Comparison of ENCODE assay signal across 8 mouse cellular contexts in genomic region chr7:44928570-44928969, GRCm38 (mm10). TPM values are rescaled to one million over a fixed set of nuclear protein-coding genes. Genes with fewer than 3 reads are reported as not detected.
DNase-seq lines count a peak whose midpoint lies in the region; ATAC-seq lines count a peak whose summit lies in the region.

No protein-coding gene starts in this region.

- peaks cover 5 to 20% of the 10 kb centered on the region in 2 experiments for H3K4me1 ChIP-seq in heart, embryonic 14.5 days (ENCODE audit: control insufficient read depth in 2 of 2, insufficient read depth in 2 of 2, low read length in 2 of 2)
- H3K4me1 ChIP-seq in hindbrain, embryonic 14.5 days (replicated peaks; ENCODE audit: control insufficient read depth, insufficient read depth, low read length) = peaks cover 16% of the 10 kb centered on the region
- H3K4me1 ChIP-seq in midbrain, embryonic 11.5 days (ENCODE audit: control insufficient read depth, insufficient read depth, low read length) = peaks cover 13% of the 10 kb centered on the region

- peak overlapping the region; percentile 56 to 82; a peak in 3 of 4 replicates for H3K27ac ChIP-seq in heart, embryonic 14.5 days (replicated peaks in 1 of 2; ENCODE audit: control insufficient read depth in 1 of 2, insufficient read depth in 1 of 2, low read depth in 2 of 2, low read length in 2 of 2)
- H3K27ac ChIP-seq in hindbrain, embryonic 14.5 days = no peak overlapping the region
- no peak overlapping the region for H3K27ac ChIP-seq in midbrain, embryonic 11.5 days (ENCODE audit: low read depth, low read length)

- WGBS in heart, embryonic 14.5 days = 0% methylated on average over 1 of the region's 1 CpGs
- 0% methylated on average over 1 of the region's 1 CpGs for WGBS in hindbrain, embryonic 14.5 days
- 0% methylated on average over 1 of the region's 1 CpGs for WGBS in midbrain, embryonic 11.5 days

- ATAC-seq in heart, embryonic 14.5 days (ENCODE audit: insufficient number of reproducible peaks, insufficient read depth, low FRiP score, low read depth) = no peak
- ATAC-seq in hindbrain, embryonic 14.5 days (ENCODE audit: low FRiP score) = no peak
- ATAC-seq in midbrain, embryonic 11.5 days (ENCODE audit: low FRiP score) = no peak

- H3K36me3 ChIP-seq in heart, embryonic 14.5 days (ENCODE audit: control insufficient read depth, insufficient read depth, low read length) = peaks cover 24% of the 10 kb centered on the region
- peaks cover 27% of the 10 kb centered on the region for H3K36me3 ChIP-seq in hindbrain, embryonic 14.5 days (replicated peaks; ENCODE audit: control insufficient read depth, insufficient read depth)
- 0 out of 2 replicates have a peak, but pooled peaks cover 3% of the 10 kb centered on the region for H3K36me3 ChIP-seq in midbrain, embryonic 11.5 days (ENCODE audit: control insufficient read depth, insufficient read depth, low read length)

- peak overlapping the region; percentile 74 to 100 for H3K4me3 ChIP-seq in heart, embryonic 14.5 days (ENCODE audit: control insufficient read depth in 1 of 2, insufficient read depth in 1 of 2, low read depth in 1 of 2, low read length in 2 of 2)
- peak overlapping the region; percentile 84 for H3K4me3 ChIP-seq in hindbrain, embryonic 14.5 days (replicated peaks; ENCODE audit: low read length)
- peak overlapping the region; percentile 97 for H3K4me3 ChIP-seq in midbrain, embryonic 11.5 days (ENCODE audit: low read depth, low read length)

- peak overlapping the region; percentile 98 for H3K9ac ChIP-seq in heart, embryonic 14.5 days (ENCODE audit: low read length)
- H3K9ac ChIP-seq in hindbrain, embryonic 14.5 days = peak overlapping the region; percentile 94
- H3K9ac ChIP-seq in midbrain, embryonic 11.5 days (ENCODE audit: low read length) = peak overlapping the region; percentile 93

- H3K9me3 ChIP-seq in heart, embryonic 14.5 days (ENCODE audit: control insufficient read depth, low read length) = no peaks in the 10 kb centered on the region
- no peaks in the 10 kb centered on the region for H3K9me3 ChIP-seq in hindbrain, embryonic 14.5 days (ENCODE audit: control insufficient read depth, low read length)
- H3K9me3 ChIP-seq in midbrain, embryonic 11.5 days (ENCODE audit: control insufficient read depth, low read length) = no peaks in the 10 kb centered on the region

- peak overlapping the region; percentile 72 for H3K4me2 ChIP-seq in heart, embryonic 14.5 days (ENCODE audit: low read length)
- peak overlapping the region; percentile 76 for H3K4me2 ChIP-seq in hindbrain, embryonic 14.5 days (replicated peaks)
- H3K4me2 ChIP-seq in midbrain, embryonic 11.5 days = peak overlapping the region; percentile 60

- DNase-seq in heart, adult 11 months = no peak
- peak; percentile 34 for DNase-seq in MEL-GATA-1-ER (ENCODE audit: extremely low read depth, low read depth)
- no peak for DNase-seq in hindbrain, embryonic 14.5 days (ENCODE audit: low spot score)
- no peak for DNase-seq in midbrain, embryonic 11.5 days (ENCODE audit: low spot score, missing footprints)
- DNase-seq in gastrocnemius, adult 18-20 months (ENCODE audit: low spot score) = no peak
- no peak for DNase-seq in left cerebral cortex, adult 9 months (ENCODE audit: low spot score in 2 of 2)
- DNase-seq in thymus, postnatal 0 days (ENCODE audit: low spot score) = no peak

- H3K27me3 ChIP-seq in heart, embryonic 14.5 days (ENCODE audit: control insufficient read depth, insufficient read depth, low read length) = no peaks in the 10 kb centered on the region
- no peaks in the 10 kb centered on the region for H3K27me3 ChIP-seq in hindbrain, embryonic 14.5 days (ENCODE audit: control insufficient read depth, insufficient read depth, low read length)
- H3K27me3 ChIP-seq in midbrain, embryonic 11.5 days (ENCODE audit: control insufficient read depth, insufficient read depth, low read length) = no peaks in the 10 kb centered on the region

RNA-seq across cellular contexts. Expression of gene Ap2a1, which starts 0.7 kb away (rescaled TPM):
- 54.0 and 58.8 TPM in 2 replicates for polyA plus RNA-seq in heart, embryonic 14.5 days (2014; fragmentation: Nextera tagmentation; extraction: Ambion mirVana)
- 123 and 135 TPM in 2 replicates for polyA plus RNA-seq in hindbrain, embryonic 14.5 days (2014; fragmentation: Nextera tagmentation; extraction: Ambion mirVana)
- polyA plus RNA-seq in midbrain, embryonic 11.5 days (2014; fragmentation: Nextera tagmentation; extraction: Ambion mirVana) = 68.0 and 74.8 TPM in 2 replicates
- 10 to 100 TPM; 59.8 to 64.4 TPM for total RNA-seq in gastrocnemius, adult 18-20 months (2021)
- polyA plus RNA-seq in thymus, postnatal 0 days (2015; fragmentation: Nextera tagmentation; extraction: Ambion mirVana) = 34.5 and 37.5 TPM in 2 replicates

RNA-seq across cellular contexts. Expression of gene Tsks, which starts 14.4 kb away (rescaled TPM):
- polyA plus RNA-seq in heart, embryonic 14.5 days (2014; fragmentation: Nextera tagmentation; extraction: Ambion mirVana) = not detected in 2 replicates
- 0.14 and 0.33 TPM in 2 replicates for polyA plus RNA-seq in hindbrain, embryonic 14.5 days (2014; fragmentation: Nextera tagmentation; extraction: Ambion mirVana)
- polyA plus RNA-seq in midbrain, embryonic 11.5 days (2014; fragmentation: Nextera tagmentation; extraction: Ambion mirVana) = 0.07 TPM in 1 of 2 replicates, not detected in the other
- total RNA-seq in gastrocnemius, adult 18-20 months (2021) = not detected
- 0.23 and 0.25 TPM in 2 replicates for polyA plus RNA-seq in thymus, postnatal 0 days (2015; fragmentation: Nextera tagmentation; extraction: Ambion mirVana)

RNA-seq across cellular contexts. Expression of gene Fuz, which starts 32.7 kb away (rescaled TPM):
- 11.9 and 14.5 TPM in 2 replicates for polyA plus RNA-seq in heart, embryonic 14.5 days (2014; fragmentation: Nextera tagmentation; extraction: Ambion mirVana)
- 15.9 and 16.0 TPM in 2 replicates for polyA plus RNA-seq in hindbrain, embryonic 14.5 days (2014; fragmentation: Nextera tagmentation; extraction: Ambion mirVana)
- 18.8 and 23.1 TPM in 2 replicates for polyA plus RNA-seq in midbrain, embryonic 11.5 days (2014; fragmentation: Nextera tagmentation; extraction: Ambion mirVana)
- total RNA-seq in gastrocnemius, adult 18-20 months (2021) = 10 to 100 TPM; 16.6 to 17.6 TPM
- 13.2 and 13.8 TPM in 2 replicates for polyA plus RNA-seq in thymus, postnatal 0 days (2015; fragmentation: Nextera tagmentation; extraction: Ambion mirVana)

RNA-seq across cellular contexts. Expression of gene Med25, which starts 36.1 kb away (rescaled TPM):
- 52.6 and 59.5 TPM in 2 replicates for polyA plus RNA-seq in heart, embryonic 14.5 days (2014; fragmentation: Nextera tagmentation; extraction: Ambion mirVana)
- 87.5 and 90.6 TPM in 2 replicates for polyA plus RNA-seq in hindbrain, embryonic 14.5 days (2014; fragmentation: Nextera tagmentation; extraction: Ambion mirVana)
- polyA plus RNA-seq in midbrain, embryonic 11.5 days (2014; fragmentation: Nextera tagmentation; extraction: Ambion mirVana) = 69.5 and 75.4 TPM in 2 replicates
- 10 to 100 TPM; 60.5 to 62.8 TPM for total RNA-seq in gastrocnemius, adult 18-20 months (2021)
- 59.0 and 60.0 TPM in 2 replicates for polyA plus RNA-seq in thymus, postnatal 0 days (2015; fragmentation: Nextera tagmentation; extraction: Ambion mirVana)

RNA-seq across cellular contexts. Expression of gene Cpt1c, which starts 46.1 kb away (rescaled TPM):
- polyA plus RNA-seq in heart, embryonic 14.5 days (2014; fragmentation: Nextera tagmentation; extraction: Ambion mirVana) = 8.0 and 11.1 TPM in 2 replicates
- polyA plus RNA-seq in hindbrain, embryonic 14.5 days (2014; fragmentation: Nextera tagmentation; extraction: Ambion mirVana) = 53.3 and 53.8 TPM in 2 replicates
- 20.8 and 21.8 TPM in 2 replicates for polyA plus RNA-seq in midbrain, embryonic 11.5 days (2014; fragmentation: Nextera tagmentation; extraction: Ambion mirVana)
- 1 to 10 TPM in 1 of 2 experiments, under 1 TPM in 1; 0.64 to 1.4 TPM for total RNA-seq in gastrocnemius, adult 18-20 months (2021)
- 1.2 and 2.0 TPM in 2 replicates for polyA plus RNA-seq in thymus, postnatal 0 days (2015; fragmentation: Nextera tagmentation; extraction: Ambion mirVana)

Comparison
In these comparisons a context has a peak if more than half of its experiments do, and no peak if none do; other contexts are left out.
1. H3K27ac ChIP-seq: peak in heart, embryonic 14.5 days (2 of 2); none in hindbrain, embryonic 14.5 days (single experiment) and midbrain, embryonic 11.5 days (single experiment).
2. Peak in every context shown above with its lines, with median percentiles within 50 percentile points of each other: H3K4me2 ChIP-seq, H3K4me3 ChIP-seq and H3K9ac ChIP-seq.